Mouse (Mus musculus): ENCODE measurements at regions not wholly inside any gene's neighbourhood (a gene's known extent, or its start where the extent isn't known, plus 50 kb on each side); places are given as distances from the start of the nearest gene placed in this dataset.

DNA sequence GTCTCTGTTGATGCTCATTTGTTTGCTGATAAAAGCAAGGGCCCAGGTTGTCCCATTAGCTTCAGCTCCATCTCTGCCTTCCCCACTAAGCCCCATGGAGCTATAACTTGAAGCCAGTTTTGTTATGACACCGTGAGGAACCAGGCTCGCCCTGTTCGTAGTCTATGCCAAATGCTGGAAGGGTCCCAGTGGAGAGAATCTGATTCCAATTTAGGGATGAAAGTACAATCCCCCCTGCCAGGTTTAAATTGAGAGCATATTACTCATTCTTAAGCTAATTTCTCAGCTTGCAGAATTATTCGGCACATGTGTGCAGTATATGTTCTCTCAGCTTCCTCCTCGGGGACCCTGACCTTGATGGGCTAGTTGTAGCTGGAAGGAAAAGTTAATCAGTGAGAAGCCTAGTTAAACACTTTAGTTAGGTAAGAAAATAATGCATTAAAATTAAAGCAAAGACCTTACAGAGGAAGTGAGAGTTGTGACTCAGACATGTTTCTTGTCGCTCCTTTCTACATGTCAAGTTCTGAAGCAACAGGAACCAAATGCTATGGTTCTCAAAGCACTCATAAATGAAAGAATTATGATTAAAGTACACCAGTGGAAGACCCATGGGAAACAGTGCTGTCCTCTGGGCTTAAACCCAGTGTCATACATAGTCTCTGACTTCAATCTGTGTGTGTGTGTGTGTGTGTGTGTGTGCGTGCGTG lies 295.2 kb downstream of the Rnd3 start:
- 0 out of 2 replicates have a peak, but pooled peaks have one; percentile 27 for ATAC-seq (ENCODE audit: low read depth)
- WGBS: 57% methylated on average over 8 of the region's 8 CpGs
- no peaks in the 10 kb centered on the region for H3K27me3 ChIP-seq
- no peaks in the 10 kb centered on the region for H3K9me3 ChIP-seq
- H3K4me1 ChIP-seq (replicated peaks): peaks cover 29% of the 10 kb centered on the region
- no peak overlapping the region for H3K4me2 ChIP-seq
- no peaks in the 10 kb centered on the region for H3K36me3 ChIP-seq
- no peak overlapping the region for H3K4me3 ChIP-seq
- H3K9ac ChIP-seq: no peak overlapping the region
- H3K27ac ChIP-seq (replicated peaks): no peak overlapping the region

DNA sequence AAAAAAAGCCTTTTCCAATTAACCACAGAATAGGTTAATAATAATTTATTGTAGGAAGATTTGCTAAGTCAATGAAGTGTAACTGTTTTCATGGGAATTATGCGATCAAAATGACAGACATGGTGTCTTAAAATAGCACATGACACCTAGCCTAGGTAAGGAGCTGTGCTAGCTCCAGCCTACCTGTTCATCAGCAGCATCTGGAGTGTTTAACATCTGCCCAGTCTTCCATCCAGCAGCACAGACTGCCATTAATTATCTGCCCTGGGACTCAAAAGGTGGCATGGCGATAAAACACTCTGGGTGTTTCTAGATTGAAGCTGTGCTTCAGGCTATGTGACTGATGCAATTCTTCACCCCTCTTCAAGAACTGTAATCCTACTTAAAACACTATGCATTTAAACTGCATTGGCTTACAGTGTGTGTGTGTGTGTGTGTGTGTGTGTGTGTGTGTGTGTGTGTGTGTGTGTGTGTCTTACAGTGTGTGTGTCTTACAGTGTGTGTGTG lies 296.4 kb downstream of the Rnd3 start:
- Histone ChIP-seq H3K4me2 (no peak overlapping the region), H3K4me1 (replicated peaks) (peaks cover 29% of the 10 kb centered on the region), H3K4me3 (no peak overlapping the region), H3K27ac (replicated peaks) (no peak overlapping the region), H3K27me3 (no peaks in the 10 kb centered on the region), H3K9me3 (no peaks in the 10 kb centered on the region), H3K9ac (no peak overlapping the region), H3K36me3 (no peaks in the 10 kb centered on the region)
- WGBS: 44% methylated on average over 2 of the region's 2 CpGs
- ATAC-seq (ENCODE audit: low read depth): peak; percentile 53; the same call in 1 of the 2 replicates

- H3K4me1 ChIP-seq (replicated peaks): peaks cover 25% of the 10 kb centered on the region
- no peaks in the 10 kb centered on the region for H3K9me3 ChIP-seq
- H3K9ac ChIP-seq: no peak overlapping the region
- no peak overlapping the region for H3K27ac ChIP-seq (replicated peaks)
- no peaks in the 10 kb centered on the region for H3K27me3 ChIP-seq
- no peaks in the 10 kb centered on the region for H3K36me3 ChIP-seq
- no peak overlapping the region for H3K4me2 ChIP-seq
- no peak for ATAC-seq (ENCODE audit: low read depth)
- H3K4me3 ChIP-seq: no peak overlapping the region
- WGBS: 91% methylated on average over 3 of the region's 3 CpGs
Measured at GRCm38 (mm10) chr2:50850071-50850470, 298.8 kb downstream of the Rnd3 start.

GRCm38 (mm10) chr2:50841881-50842280 lies 307.0 kb downstream of the Rnd3 start:
- Histone ChIP-seq H3K9me3 (no peaks in the 10 kb centered on the region), H3K27ac (replicated peaks) (no peak overlapping the region), H3K36me3 (no peaks in the 10 kb centered on the region), H3K27me3 (no peaks in the 10 kb centered on the region), H3K4me1 (replicated peaks) (no peaks in the 10 kb centered on the region), H3K9ac (no peak overlapping the region), H3K4me2 (no peak overlapping the region), H3K4me3 (no peak overlapping the region)
- WGBS: 78% methylated on average over 2 of the region's 2 CpGs
- no peak for ATAC-seq (ENCODE audit: low read depth)

DNA sequence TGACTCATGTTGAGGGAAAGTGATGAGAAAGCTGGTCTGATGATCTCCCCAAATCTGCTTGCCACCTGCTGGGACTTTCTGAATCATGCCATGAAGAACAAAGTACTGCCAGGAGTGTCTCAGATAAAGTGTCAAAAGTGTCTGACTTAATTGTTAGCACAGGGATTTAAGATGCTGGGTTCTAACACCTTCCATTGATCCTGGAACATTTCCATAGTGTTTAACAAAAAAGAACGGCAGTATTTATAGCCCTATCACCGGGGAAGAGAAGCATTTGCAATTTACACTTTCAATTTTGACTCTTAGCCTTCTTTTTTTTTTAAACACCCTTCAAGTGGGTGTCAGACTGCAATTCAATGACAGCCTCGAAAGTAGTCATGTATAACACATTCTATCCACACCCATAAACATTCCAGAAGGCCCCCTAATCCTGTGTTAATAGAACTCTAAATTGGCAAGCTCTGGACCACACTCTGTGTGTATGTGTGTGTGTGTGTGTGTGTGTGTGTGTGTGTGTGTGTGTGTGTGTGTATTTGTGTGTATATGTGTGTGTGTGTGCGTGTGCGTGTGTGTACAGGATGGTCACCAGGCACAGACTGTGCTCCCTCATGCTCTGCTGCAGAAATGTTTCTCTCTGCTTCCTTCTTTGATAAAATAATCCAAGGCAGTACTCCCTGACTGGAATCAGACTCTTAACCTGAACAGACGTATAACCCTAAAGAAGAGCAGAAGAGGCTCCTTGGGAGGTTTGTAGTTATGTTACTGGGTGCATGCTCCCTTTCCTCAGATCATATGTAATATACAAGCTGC lies 313.2 kb downstream of the Rnd3 start:
- Histone ChIP-seq H3K9ac (no peak overlapping the region), H3K4me3 (no peak overlapping the region), H3K27me3 (no peaks in the 10 kb centered on the region), H3K9me3 (no peaks in the 10 kb centered on the region), H3K36me3 (no peaks in the 10 kb centered on the region), H3K4me1 (replicated peaks) (no peaks in the 10 kb centered on the region), H3K27ac (replicated peaks) (no peak overlapping the region), H3K4me2 (no peak overlapping the region)
- 60% methylated on average over 6 of the region's 6 CpGs for WGBS
- ATAC-seq (ENCODE audit: low read depth): no peak

- Histone ChIP-seq H3K4me3 (no peak overlapping the region), H3K9me3 (no peaks in the 10 kb centered on the region), H3K27me3 (no peaks in the 10 kb centered on the region), H3K4me1 (replicated peaks) (no peaks in the 10 kb centered on the region), H3K9ac (no peak overlapping the region), H3K36me3 (no peaks in the 10 kb centered on the region), H3K4me2 (no peak overlapping the region), H3K27ac (replicated peaks) (no peak overlapping the region)
- WGBS: 93% methylated on average over 5 of the region's 5 CpGs
- ATAC-seq (ENCODE audit: low read depth): no peak
Measured at GRCm38 (mm10) chr2:50833791-50834190, 315.1 kb downstream of the Rnd3 start.

GRCm38 (mm10) chr2:50832471-50832870 lies 316.4 kb downstream of the Rnd3 start:
- no peaks in the 10 kb centered on the region for H3K36me3 ChIP-seq
- H3K27ac ChIP-seq (replicated peaks): no peak overlapping the region
- no peak for ATAC-seq (ENCODE audit: low read depth)
- H3K4me1 ChIP-seq (replicated peaks): no peaks in the 10 kb centered on the region
- H3K4me2 ChIP-seq: no peak overlapping the region
- WGBS: 61% methylated on average over 4 of the region's 4 CpGs
- no peak overlapping the region for H3K9ac ChIP-seq
- H3K27me3 ChIP-seq: no peaks in the 10 kb centered on the region
- H3K4me3 ChIP-seq: no peak overlapping the region
- H3K9me3 ChIP-seq: no peaks in the 10 kb centered on the region

GRCm38 (mm10) chr2:50830056-50830720 lies 318.7 kb downstream of the Rnd3 start:
- no peak overlapping the region for H3K4me3 ChIP-seq
- no peak overlapping the region for H3K27ac ChIP-seq (replicated peaks)
- H3K4me2 ChIP-seq: no peak overlapping the region
- WGBS: 70% methylated on average over 5 of the region's 5 CpGs
- no peaks in the 10 kb centered on the region for H3K36me3 ChIP-seq
- H3K9ac ChIP-seq: no peak overlapping the region
- H3K4me1 ChIP-seq (replicated peaks): peaks cover 4% of the 10 kb centered on the region; the same call in 1 of the 2 replicates
- no peak for ATAC-seq (ENCODE audit: low read depth)
- no peaks in the 10 kb centered on the region for H3K9me3 ChIP-seq
- H3K27me3 ChIP-seq: no peaks in the 10 kb centered on the region

GRCm38 (mm10) chr2:50827097-50827496 lies 321.8 kb downstream of the Rnd3 start:
- Histone ChIP-seq H3K36me3 (no peaks in the 10 kb centered on the region), H3K4me3 (no peak overlapping the region), H3K4me1 (replicated peaks) (peaks cover 4% of the 10 kb centered on the region; the same call in 1 of the 2 replicates), H3K4me2 (no peak overlapping the region), H3K9me3 (no peaks in the 10 kb centered on the region), H3K27ac (replicated peaks) (0 out of 2 replicates have a peak overlapping the region, but pooled peaks have one; percentile 13), H3K27me3 (no peaks in the 10 kb centered on the region), H3K9ac (no peak overlapping the region)
- WGBS: 69% methylated on average over 5 of the region's 5 CpGs
- no peak for ATAC-seq (ENCODE audit: low read depth)

DNA sequence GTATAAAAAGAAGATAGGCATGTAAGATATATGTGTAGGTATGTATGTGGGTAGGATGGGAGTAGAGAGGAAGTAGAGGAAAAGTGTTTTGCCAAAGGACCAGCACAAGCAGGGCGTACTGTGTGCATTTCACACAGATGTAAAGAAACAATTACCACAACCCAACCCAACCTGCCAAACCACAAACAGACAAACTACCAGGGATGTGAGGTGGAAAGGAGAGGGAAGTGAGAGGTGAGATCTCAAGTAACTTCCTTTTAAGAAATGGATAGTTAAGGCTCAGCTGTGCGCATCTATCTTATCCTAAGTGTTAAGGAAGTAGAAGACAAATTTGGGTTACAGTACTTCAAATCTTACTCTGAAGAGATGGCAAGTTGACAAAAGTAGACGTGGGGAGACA lies 322.4 kb downstream of the Rnd3 start:
- Histone ChIP-seq H3K4me3 (no peak overlapping the region), H3K27ac (replicated peaks) (no peak overlapping the region), H3K4me1 (replicated peaks) (peaks cover 4% of the 10 kb centered on the region; the same call in 1 of the 2 replicates), H3K4me2 (no peak overlapping the region), H3K9me3 (no peaks in the 10 kb centered on the region), H3K27me3 (no peaks in the 10 kb centered on the region), H3K36me3 (no peaks in the 10 kb centered on the region), H3K9ac (no peak overlapping the region)
- WGBS: 85% methylated on average over 3 of the region's 3 CpGs
- ATAC-seq (ENCODE audit: low read depth): no peak

DNA sequence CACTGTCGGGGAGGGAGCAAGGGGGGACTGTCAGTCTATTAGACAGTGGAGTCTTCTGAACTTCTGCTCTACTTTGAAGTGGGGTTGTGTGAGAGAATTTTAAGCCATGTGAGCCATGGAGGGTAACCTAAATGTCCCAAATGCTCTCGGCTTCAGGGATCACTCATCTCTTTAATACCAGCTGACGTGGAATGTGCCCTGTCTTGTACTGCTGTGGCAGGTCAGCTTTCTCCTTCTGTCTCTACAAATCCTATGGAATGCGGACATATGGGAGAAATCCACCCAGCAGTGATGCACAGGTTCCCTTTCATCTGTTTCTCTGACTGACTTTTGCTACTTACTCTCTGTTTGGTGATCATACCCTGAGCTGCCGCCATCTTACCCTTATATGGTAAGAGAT lies 323.3 kb downstream of the Rnd3 start:
- H3K4me3 ChIP-seq: no peak overlapping the region
- 91% methylated on average over 5 of the region's 5 CpGs for WGBS
- H3K4me2 ChIP-seq: no peak overlapping the region
- H3K27ac ChIP-seq (replicated peaks): no peak overlapping the region
- peaks cover 4% of the 10 kb centered on the region; the same call in 1 of the 2 replicates for H3K4me1 ChIP-seq (replicated peaks)
- H3K36me3 ChIP-seq: no peaks in the 10 kb centered on the region
- H3K9me3 ChIP-seq: no peaks in the 10 kb centered on the region
- no peak for ATAC-seq (ENCODE audit: low read depth)
- H3K9ac ChIP-seq: no peak overlapping the region
- no peaks in the 10 kb centered on the region for H3K27me3 ChIP-seq

- 79% methylated on average over 3 of the region's 3 CpGs for WGBS
- H3K9me3 ChIP-seq: no peaks in the 10 kb centered on the region
- H3K4me3 ChIP-seq: no peak overlapping the region
- no peak overlapping the region for H3K4me2 ChIP-seq
- no peak for ATAC-seq (ENCODE audit: low read depth)
- H3K36me3 ChIP-seq: no peaks in the 10 kb centered on the region
- peaks cover 4% of the 10 kb centered on the region; the same call in 1 of the 2 replicates for H3K4me1 ChIP-seq (replicated peaks)
- no peak overlapping the region for H3K9ac ChIP-seq
- H3K27ac ChIP-seq (replicated peaks): no peak overlapping the region
- no peaks in the 10 kb centered on the region for H3K27me3 ChIP-seq
Measured at GRCm38 (mm10) chr2:50824782-50825181, 324.1 kb downstream of the Rnd3 start.

All from neural tube, embryonic 13.5 days (tissue).